Mouse (Mus musculus): ENCODE measurements around the gene Dpf1. TPM values are rescaled to one million over a fixed set of nuclear protein-coding genes. Genes with fewer than 3 reads are reported as not detected.

The Dpf1 gene
- total RNA-seq (2021), result 1 to 10 TPM; 2.4 to 2.7 TPM
- long read RNA-seq, experiment 1, partial matches to known transcripts, result 4 of 6 reads
- long read RNA-seq, experiment 1, other reads (novel, unspliced or antisense), result 1 of 6 reads
- long read RNA-seq, experiment 2, result 0 reads

GRCm38 (mm10) chr7:29303738-29304462 is at the start of gene Dpf1:
TSS of gene Dpf1 (plus strand) at chr7:29303951.
- DNase-seq (ENCODE audit: low spot score), result peak; percentile 76

- no peak for DNase-seq (ENCODE audit: low spot score)
These were observed 47.9 kb upstream of the Dpf1 start for GRCm38 (mm10) chr7:29255875-29256274.

- DNase-seq (ENCODE audit: low spot score), result no peak
These were observed 46.4 kb upstream of the Dpf1 start for GRCm38 (mm10) chr7:29257368-29257767.

- no peak for DNase-seq (ENCODE audit: low spot score)
These were observed 43.7 kb upstream of the Dpf1 start for GRCm38 (mm10) chr7:29259781-29260730.

- peak; percentile 16 for DNase-seq (ENCODE audit: low spot score)
These were observed 41.6 kb upstream of the Dpf1 start for GRCm38 (mm10) chr7:29262151-29262550.

GRCm38 (mm10) chr7:29263831-29264230 is 39.9 kb upstream of the Dpf1 start:
- no peak for DNase-seq (ENCODE audit: low spot score)

GRCm38 (mm10) chr7:29265636-29266035 is 38.1 kb upstream of the Dpf1 start:
- DNase-seq (ENCODE audit: low spot score), result no peak

GRCm38 (mm10) chr7:29266931-29267330 is 36.8 kb upstream of the Dpf1 start:
- no peak for DNase-seq (ENCODE audit: low spot score)

- DNase-seq (ENCODE audit: low spot score), result no peak
These were observed 33.3 kb upstream of the Dpf1 start for GRCm38 (mm10) chr7:29270445-29270844.

GRCm38 (mm10) chr7:29271687-29272465 is 31.9 kb upstream of the Dpf1 start:
- DNase-seq (ENCODE audit: low spot score), result no peak

- DNase-seq (ENCODE audit: low spot score), result no peak
These were observed 27.0 kb upstream of the Dpf1 start for GRCm38 (mm10) chr7:29276715-29277114.

- no peak for DNase-seq (ENCODE audit: low spot score)
These were observed 26.2 kb upstream of the Dpf1 start for GRCm38 (mm10) chr7:29277510-29277909.

- DNase-seq (ENCODE audit: low spot score), result no peak
These were observed 24.5 kb upstream of the Dpf1 start for GRCm38 (mm10) chr7:29279261-29279660.

- no peak for DNase-seq (ENCODE audit: low spot score)
These were observed 23.8 kb upstream of the Dpf1 start for GRCm38 (mm10) chr7:29279924-29280323.

GRCm38 (mm10) chr7:29280801-29281200 is 22.9 kb upstream of the Dpf1 start:
- no peak for DNase-seq (ENCODE audit: low spot score)

GRCm38 (mm10) chr7:29281201-29282073 is 22.3 kb upstream of the Dpf1 start, which contains the start of gene Spint2:
TSS of gene Spint2 (minus strand) at chr7:29281912.
- no peak for DNase-seq (ENCODE audit: low spot score)

GRCm38 (mm10) chr7:29282074-29282554 is 21.6 kb upstream of the Dpf1 start:
- DNase-seq (ENCODE audit: low spot score), result no peak

- no peak for DNase-seq (ENCODE audit: low spot score)
These were observed 19.9 kb upstream of the Dpf1 start for GRCm38 (mm10) chr7:29283876-29284275.

GRCm38 (mm10) chr7:29284523-29284922 is 19.2 kb upstream of the Dpf1 start:
- no peak for DNase-seq (ENCODE audit: low spot score)

- DNase-seq (ENCODE audit: low spot score), result no peak
These were observed 16.3 kb upstream of the Dpf1 start for GRCm38 (mm10) chr7:29287481-29287880.
